Mouse (Mus musculus) Patski (cell line): ENCODE data around the gene Dip2a. TPM values are rescaled to one million over a fixed set of nuclear protein-coding genes. Genes with fewer than 3 reads are reported as not detected.

Source experiments
- ATAC-seq: fragments of 100-300 bp; one replicate; pipeline ENCODE4 v1.8.0; 2021
- CTCF ChIA-PET: fragments of 350-600 bp; sonication (Branson Sonifier 250); formaldehyde crosslinking; loops from one replicate; lab custom pipeline; 2022; ENCODE audit warnings: inconsistent platforms; lab: Charles Lee
- POLR2A ChIA-PET: fragments of 350-600 bp; sonication (Branson Sonifier 250); formaldehyde crosslinking; loops from one replicate; lab custom pipeline; 2022; ENCODE audit warnings: antibody characterized with exemption, inconsistent platforms; lab: Charles Lee
- DNase-seq: peaks from one replicate; pipeline ENCODE4 v3.0.0-alpha.2; 2011; ENCODE audit warnings: low read depth, low spot score
- H3K27me3 ChIP-seq: fragments of 371-371 bp; one replicate; pipeline ENCODE4 v1.5.1; 2021
- CTCF ChIP-seq: fragments of 100-300 bp; IDR thresholded peaks from one replicate; pipeline ENCODE4 v1.5.1; 2021
- in situ Hi-C: fragments of 300-500 bp; cut with MboI; formaldehyde crosslinking; loops from 3 replicates; pipeline ENCODE4 v1.11.1; 2018; ENCODE audit warnings: low pct_unique_long_range_greater_than_20kb, mixed read lengths
- polyA plus RNA-seq: library from polyadenylated mRNA; unstranded; gene quantifications from one replicate; pipeline ENCODE4 v1.2.3, GENCODE M21; 2021

Gene Dip2a
- 47.9 TPM for polyA plus RNA-seq

GRCm38 (mm10) chr10:76344711-76345539 lies at the start of gene Dip2a:
Dip2a (minus strand) TSS chr10:76345291.
- H3K27me3 ChIP-seq = no peaks in the 10 kb centered on the region
- ATAC-seq (peak; percentile 91), DNase-seq (no peak)
- in situ Hi-C loops = no loop called here
- ChIA-PET POLR2A (interaction anchor here (1.1 kb wide), 1 partner anchor 15 kb away, joined by 4 read pairs; no protein-coding TSS in a partner anchor), CTCF (interaction anchor here (1.3 to 2.1 kb wide), 2 partner anchors 16 to 47 kb away, joined by 4 to 9 read pairs; no protein-coding TSS in a partner anchor)
- TF ChIP-seq CTCF = peak; percentile 40

- DNase-seq (no peak), ATAC-seq (no peak)
- TF ChIP-seq CTCF = no peak
- no peaks in the 10 kb centered on the region for H3K27me3 ChIP-seq
- in situ Hi-C loops = no loop called here
- ChIA-PET POLR2A (interaction anchor here (0.5 kb wide), 1 partner anchor 247 kb away, joined by 3 read pairs; no protein-coding TSS in a partner anchor), CTCF (interaction anchor here (1.8 kb wide), 1 partner anchor 47 kb away, joined by 4 read pairs; the partner anchor contains the start of gene Dip2a)
Observed at GRCm38 (mm10) chr10:76392596-76392995, 47.5 kb upstream of the Dip2a start.

GRCm38 (mm10) chr10:76391786-76392185 lies 46.7 kb upstream of the Dip2a start:
- TF ChIP-seq CTCF = no peak
- ChIA-PET CTCF (interaction anchor here (1.5 to 1.8 kb wide), 2 partner anchors 22 to 46 kb away, joined by 3 to 4 read pairs; partner anchors contain the start of gene Dip2a), POLR2A (no interaction called here)
- ATAC-seq (no peak), DNase-seq (no peak)
- no peaks in the 10 kb centered on the region for H3K27me3 ChIP-seq
- in situ Hi-C loops = no loop called here

GRCm38 (mm10) chr10:76391166-76391565 lies 46.1 kb upstream of the Dip2a start:
- POLR2A ChIA-PET = interaction anchor here (0.5 kb wide), 1 partner anchor 58 kb away, joined by 3 read pairs; no protein-coding TSS in a partner anchor
- no peak for ATAC-seq
- no peak for DNase-seq
- H3K27me3 ChIP-seq = no peaks in the 10 kb centered on the region
- in situ Hi-C loops = no loop called here
- TF ChIP-seq CTCF = no peak
- CTCF ChIA-PET = interaction anchor here (1.5 to 1.8 kb wide), 2 partner anchors 23 to 45 kb away, joined by 3 to 4 read pairs; partner anchors contain the start of gene Dip2a

- DNase-seq = no peak
- ChIA-PET CTCF (no interaction called here), POLR2A (no interaction called here)
- ATAC-seq = no peak
- no peak for TF ChIP-seq CTCF
- H3K27me3 ChIP-seq = no peaks in the 10 kb centered on the region
- in situ Hi-C loops = no loop called here
Observed at GRCm38 (mm10) chr10:76374981-76375380, 29.9 kb upstream of the Dip2a start.

GRCm38 (mm10) chr10:76371736-76372135 lies 26.6 kb upstream of the Dip2a start:
- CTCF ChIA-PET = no interaction called here
- no peak for TF ChIP-seq CTCF
- ATAC-seq (no peak), DNase-seq (no peak)
- no peaks in the 10 kb centered on the region for H3K27me3 ChIP-seq
- POLR2A ChIA-PET = no interaction called here
- in situ Hi-C loops = no loop called here

- in situ Hi-C loops = no loop called here
- ATAC-seq (no peak), DNase-seq (no peak)
- POLR2A ChIA-PET = no interaction called here
- no peak for TF ChIP-seq CTCF
- CTCF ChIA-PET = no interaction called here
- H3K27me3 ChIP-seq = no peaks in the 10 kb centered on the region
Observed at GRCm38 (mm10) chr10:76368766-76369165, 23.7 kb upstream of the Dip2a start.

- in situ Hi-C loops = no loop called here
- ChIA-PET CTCF (no interaction called here), POLR2A (interaction anchor here (1.5 kb wide), 1 partner anchor 17 kb away, joined by 4 read pairs; no protein-coding TSS in a partner anchor)
- DNase-seq (no peak), ATAC-seq (no peak)
- no peaks in the 10 kb centered on the region for H3K27me3 ChIP-seq
- TF ChIP-seq CTCF = no peak
Observed at GRCm38 (mm10) chr10:76363233-76363632, 18.1 kb upstream of the Dip2a start.

GRCm38 (mm10) chr10:76358468-76358867 lies 13.4 kb upstream of the Dip2a start:
- DNase-seq (peak; percentile 79), ATAC-seq (peak; percentile 60)
- ChIA-PET CTCF (interaction anchor here (1.0 kb wide), 1 partner anchor 12 kb away, joined by 3 read pairs; no protein-coding TSS in a partner anchor), POLR2A (interaction anchor here (0.6 kb wide), 1 partner anchor 12 kb away, joined by 3 read pairs; no protein-coding TSS in a partner anchor)
- in situ Hi-C loops = no loop called here
- TF ChIP-seq CTCF = no peak
- H3K27me3 ChIP-seq = no peaks in the 10 kb centered on the region

- no peaks in the 10 kb centered on the region for H3K27me3 ChIP-seq
- ATAC-seq (no peak), DNase-seq (no peak)
- CTCF ChIA-PET = interaction anchor here (0.5 kb wide), 1 partner anchor 10 kb away, joined by 3 read pairs; no protein-coding TSS in a partner anchor
- in situ Hi-C loops = no loop called here
- TF ChIP-seq CTCF = no peak
- POLR2A ChIA-PET = interaction anchor here (0.6 kb wide), 1 partner anchor 11 kb away, joined by 3 read pairs; no protein-coding TSS in a partner anchor
Observed at GRCm38 (mm10) chr10:76357286-76357875, 12.3 kb upstream of the Dip2a start.
